Mouse (Mus musculus): ENCODE measurements around the gene Krt78.

The Krt78 gene

GRCm38 (mm10) chr15:101970536-101970935 is 16.4 kb upstream of the Krt78 start:
- no peak for DNase-seq

- no peak for DNase-seq
These were observed 12.7 kb upstream of the Krt78 start for GRCm38 (mm10) chr15:101966808-101967207.

- DNase-seq: no peak
These were observed 4.8 kb upstream of the Krt78 start for GRCm38 (mm10) chr15:101958891-101959290.

- no peak for DNase-seq
These were observed 1.2 kb downstream of the Krt78 start for GRCm38 (mm10) chr15:101952733-101953474.

GRCm38 (mm10) chr15:101945430-101945829 is 8.7 kb downstream of the Krt78 start:
- no peak for DNase-seq

- DNase-seq: no peak
These were observed 12.1 kb downstream of the Krt78 start for GRCm38 (mm10) chr15:101941948-101942347.

GRCm38 (mm10) chr15:101940274-101940829 is 13.7 kb downstream of the Krt78 start, which contains the start of gene Krt79:
Gene Krt79 (minus strand): TSS chr15:101940324.
- DNase-seq: no peak

GRCm38 (mm10) chr15:101938600-101939308 is 15.3 kb downstream of the Krt78 start:
- no peak for DNase-seq

- no peak for DNase-seq
These were observed 21.1 kb downstream of the Krt78 start for GRCm38 (mm10) chr15:101933024-101933423.

GRCm38 (mm10) chr15:101929666-101930065 is 24.4 kb downstream of the Krt78 start:
- no peak for DNase-seq

GRCm38 (mm10) chr15:101929087-101929486 is 25.0 kb downstream of the Krt78 start:
- DNase-seq: no peak

- no peak for DNase-seq
These were observed 26.6 kb downstream of the Krt78 start for GRCm38 (mm10) chr15:101927340-101928080.

GRCm38 (mm10) chr15:101925041-101925440 is 29.0 kb downstream of the Krt78 start:
- no peak for DNase-seq

GRCm38 (mm10) chr15:101924635-101925034 is 29.5 kb downstream of the Krt78 start, which contains the start of gene Krt4:
Gene Krt4 (minus strand): TSS chr15:101924735.
- DNase-seq: no peak

- no peak for DNase-seq
These were observed 31.8 kb downstream of the Krt78 start for GRCm38 (mm10) chr15:101922296-101922695.

- DNase-seq: no peak
These were observed 38.0 kb downstream of the Krt78 start for GRCm38 (mm10) chr15:101916072-101916471.

- no peak for DNase-seq
These were observed 49.2 kb downstream of the Krt78 start for GRCm38 (mm10) chr15:101904849-101905248.

GRCm38 (mm10) chr15:101902171-101903149 is 51.6 kb downstream of the Krt78 start:
- no peak for DNase-seq
